Mouse (Mus musculus): ENCODE results near the gene Ubp1.

The Ubp1 gene

GRCm38 (mm10) chr9:113970041-113970440, 39.3 kb downstream of the Ubp1 start:
- DNase-seq = no peak

GRCm38 (mm10) chr9:113971615-113972014, 40.9 kb downstream of the Ubp1 start:
- DNase-seq = no peak

GRCm38 (mm10) chr9:113973857-113974256, 43.1 kb downstream of the Ubp1 start:
- no peak for DNase-seq

GRCm38 (mm10) chr9:113974945-113975344, 44.2 kb downstream of the Ubp1 start:
- no peak for DNase-seq

- no peak for DNase-seq
Observed at GRCm38 (mm10) chr9:113975442-113975841, 44.7 kb downstream of the Ubp1 start.

- no peak for DNase-seq
Observed at GRCm38 (mm10) chr9:113976264-113976663, 45.5 kb downstream of the Ubp1 start.

- no peak for DNase-seq
Observed at GRCm38 (mm10) chr9:113977225-113977840, 46.6 kb downstream of the Ubp1 start.

- no peak for DNase-seq
Observed at GRCm38 (mm10) chr9:113978656-113979055, 47.9 kb downstream of the Ubp1 start.

- peak; percentile 39 for DNase-seq
Observed at GRCm38 (mm10) chr9:113979356-113979755, 48.6 kb downstream of the Ubp1 start.

- peak; percentile 33 for DNase-seq
Observed at GRCm38 (mm10) chr9:113981099-113981880, 50.6 kb downstream of the Ubp1 start.

- DNase-seq = no peak
Observed at GRCm38 (mm10) chr9:113982451-113982850, 51.7 kb downstream of the Ubp1 start.

- no peak for DNase-seq
Observed at GRCm38 (mm10) chr9:113982883-113983670, 52.3 kb downstream of the Ubp1 start.

GRCm38 (mm10) chr9:113984946-113985620, 54.3 kb downstream of the Ubp1 start:
- no peak for DNase-seq

GRCm38 (mm10) chr9:113990547-113991248, 60.0 kb downstream of the Ubp1 start:
- peak; percentile 80 for DNase-seq

GRCm38 (mm10) chr9:113992810-113993209, 62.1 kb downstream of the Ubp1 start:
- DNase-seq = no peak

- no peak for DNase-seq
Observed at GRCm38 (mm10) chr9:113998311-113998710, 67.6 kb downstream of the Ubp1 start.

GRCm38 (mm10) chr9:114006801-114007200, 76.1 kb downstream of the Ubp1 start:
- no peak for DNase-seq

GRCm38 (mm10) chr9:114007850-114008350, 77.2 kb downstream of the Ubp1 start:
- no peak for DNase-seq

- DNase-seq = no peak
Observed at GRCm38 (mm10) chr9:114009526-114009925, 78.8 kb downstream of the Ubp1 start.

GRCm38 (mm10) chr9:114011203-114011602, 80.5 kb downstream of the Ubp1 start:
- DNase-seq = no peak

- no peak for DNase-seq
Observed at GRCm38 (mm10) chr9:114014034-114014433, 83.3 kb downstream of the Ubp1 start.

- no peak for DNase-seq
Observed at GRCm38 (mm10) chr9:114015724-114016123, 85.0 kb downstream of the Ubp1 start.
